26 mouse cellular contexts compared by ENCODE assay signal in the genomic region with DNA sequence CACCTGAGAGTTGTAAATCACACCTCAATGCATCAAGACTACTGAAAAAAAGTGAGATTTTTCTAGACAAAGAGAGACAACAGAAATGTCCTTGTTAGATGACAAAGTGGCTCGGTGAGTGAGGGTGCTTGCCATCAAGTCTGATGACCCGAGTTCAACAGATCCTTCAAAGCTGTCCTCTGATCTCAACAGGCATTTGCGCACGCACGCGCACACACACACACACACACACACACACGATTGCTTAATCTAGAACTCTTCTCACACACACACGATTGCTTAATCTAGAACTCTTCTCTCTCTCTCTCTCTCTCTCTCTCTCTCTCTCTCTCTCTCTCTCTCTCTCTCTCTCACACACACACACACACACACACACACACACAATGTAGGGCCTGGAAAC.
"Had no signal": no experiment of that assay in that cellular context is flagged by ENCODE, and none has a peak within 500 bp of the region (broad histone marks: within the 10 kb centered on the region; RNA-seq: fewer than 3 reads in every experiment).

No protein-coding gene starts in this region.

- H3K4me2 ChIP-seq: heart, embryonic 11.5 days; heart, embryonic 13.5 days; heart, embryonic 15.5 days; hindbrain, embryonic 13.5 days; hindbrain, embryonic 15.5 days; kidney, embryonic 15.5 days; limb, embryonic 12.5 days; liver, embryonic 11.5 days had no signal

- H3K9me3 ChIP-seq: heart, embryonic 13.5 days; heart, embryonic 15.5 days; hindbrain, embryonic 13.5 days; hindbrain, embryonic 15.5 days; kidney, embryonic 15.5 days; limb, embryonic 10.5 days; limb, embryonic 12.5 days had no signal

- H3K4me3 ChIP-seq: gastrocnemius, adult 2 months; heart, adult 2 months; heart, embryonic 13.5 days; heart, embryonic 15.5 days; hindbrain, embryonic 13.5 days; hindbrain, embryonic 15.5 days; kidney, embryonic 15.5 days; left cerebral cortex, adult 2 months; limb, embryonic 10.5 days; limb, embryonic 12.5 days had no signal

- H3K9ac ChIP-seq: heart, embryonic 13.5 days; heart, embryonic 15.5 days; hindbrain, embryonic 13.5 days; hindbrain, embryonic 15.5 days; kidney, embryonic 15.5 days; limb, embryonic 12.5 days; liver, embryonic 14.5 days had no signal

- H3K4me1 ChIP-seq: heart, embryonic 13.5 days; heart, embryonic 15.5 days; hindbrain, embryonic 13.5 days; hindbrain, embryonic 15.5 days; limb, embryonic 10.5 days; limb, embryonic 12.5 days had no signal

- ATAC-seq: hindbrain, postnatal 0 days; intestine, embryonic 16.5 days had no signal

- H3K36me3 ChIP-seq: heart, embryonic 13.5 days; heart, embryonic 15.5 days; hindbrain, embryonic 13.5 days; hindbrain, embryonic 15.5 days; kidney, embryonic 15.5 days; limb, embryonic 10.5 days; limb, embryonic 12.5 days had no signal

- DNase-seq: gastrocnemius, adult 2 months; gastrocnemius, postnatal 10 days; gastrocnemius, postnatal 25 days; heart, adult 11 months; heart, adult 2 months; heart, postnatal 14 days; heart, postnatal 36 days; kidney, adult 11 months; kidney, adult 2 months; kidney, adult 9 months; kidney, postnatal 14 days; kidney, postnatal 36 days had no signal

- H3K27ac ChIP-seq: gastrocnemius, adult 2 months; heart, adult 2 months; heart, embryonic 13.5 days; heart, embryonic 15.5 days; hindbrain, embryonic 13.5 days; hindbrain, embryonic 15.5 days; hindbrain, postnatal 0 days; kidney, embryonic 15.5 days; kidney, postnatal 0 days; left cerebral cortex, adult 2 months; limb, embryonic 10.5 days; limb, embryonic 12.5 days; liver, embryonic 14.5 days had no signal

- H3K27me3 ChIP-seq: heart, embryonic 13.5 days; heart, embryonic 15.5 days; hindbrain, embryonic 13.5 days; hindbrain, embryonic 15.5 days; kidney, embryonic 15.5 days; limb, embryonic 12.5 days had no signal
